In genomic region chr11:117334101-117334500, GRCm38 (mm10) we compare ENCODE assay signal across 8 mouse cellular contexts.
DNase-seq lines count a peak whose midpoint lies in the region; ATAC-seq and TF ChIP-seq lines count a peak whose summit lies in the region.

No protein-coding gene starts in this region.

- H3K36me3 ChIP-seq in heart, embryonic 11.5 days (ENCODE audit: control insufficient read depth, insufficient read depth, low read length): no peaks in the 10 kb centered on the region
- no peaks in the 10 kb centered on the region for H3K36me3 ChIP-seq in forebrain, embryonic 11.5 days (ENCODE audit: control insufficient read depth, insufficient read depth, low read length)
- 0 out of 2 replicates have a peak, but pooled peaks cover 2% of the 10 kb centered on the region for H3K36me3 ChIP-seq in limb, embryonic 14.5 days (ENCODE audit: control insufficient read depth, insufficient read depth, low read length)
- no peaks in the 10 kb centered on the region for H3K36me3 ChIP-seq in midbrain, postnatal 0 days (ENCODE audit: insufficient read depth, low read length)

- peak; percentile 8; the same call in 1 of the 2 replicates for ATAC-seq in heart, embryonic 11.5 days (replicated peaks; ENCODE audit: insufficient number of reproducible peaks, low FRiP score, low TSS enrichment)
- ATAC-seq in forebrain, embryonic 11.5 days (replicated peaks; ENCODE audit: low FRiP score): no peak
- no peak for ATAC-seq in limb, embryonic 14.5 days (ENCODE audit: low FRiP score, low read depth)
- no peak for ATAC-seq in midbrain, postnatal 0 days (ENCODE audit: low FRiP score)

- 31% methylated on average over 6 of the region's 6 CpGs for WGBS in heart, embryonic 11.5 days (ENCODE audit: insufficient replicate concordance)
- WGBS in forebrain, embryonic 11.5 days: 64% methylated on average over 6 of the region's 6 CpGs
- 42% methylated on average over 6 of the region's 6 CpGs for WGBS in limb, embryonic 14.5 days
- 55% methylated on average over 6 of the region's 6 CpGs for WGBS in midbrain, postnatal 0 days

- peak overlapping the region; percentile 91 for H3K4me2 ChIP-seq in heart, embryonic 11.5 days
- H3K4me2 ChIP-seq in forebrain, embryonic 11.5 days (ENCODE audit: low read depth, low read length, severe bottlenecking): peak overlapping the region; percentile 78; the same call in 1 of the 2 replicates
- peak overlapping the region; percentile 83 for H3K4me2 ChIP-seq in limb, embryonic 14.5 days (replicated peaks; ENCODE audit: low read depth, low read length, severe bottlenecking)
- peak overlapping the region; percentile 87 for H3K4me2 ChIP-seq in midbrain, postnatal 0 days (ENCODE audit: low read depth, low read length, poor library complexity, severe bottlenecking)

- no peaks in the 10 kb centered on the region for H3K9me3 ChIP-seq in heart, embryonic 11.5 days (replicated peaks; ENCODE audit: control insufficient read depth, low read length)
- no peaks in the 10 kb centered on the region for H3K9me3 ChIP-seq in forebrain, embryonic 11.5 days (ENCODE audit: control insufficient read depth, low read length)
- H3K9me3 ChIP-seq in limb, embryonic 14.5 days (ENCODE audit: control insufficient read depth, low read length): no peaks in the 10 kb centered on the region
- no peaks in the 10 kb centered on the region for H3K9me3 ChIP-seq in midbrain, postnatal 0 days (ENCODE audit: low read length)

- H3K4me3 ChIP-seq in heart, embryonic 11.5 days (ENCODE audit: low read depth, low read length): no peak overlapping the region
- H3K4me3 ChIP-seq in forebrain, embryonic 11.5 days (ENCODE audit: low read depth, low read length): peak overlapping the region; percentile 63; the same call in 1 of the 2 replicates
- peak overlapping the region; percentile 55; the same call in 1 of the 2 replicates for H3K4me3 ChIP-seq in limb, embryonic 14.5 days (replicated peaks; ENCODE audit: low read length)
- peak overlapping the region; percentile 66; the same call in 1 of the 2 replicates for H3K4me3 ChIP-seq in midbrain, postnatal 0 days (ENCODE audit: low read depth, low read length)

- H3K27me3 ChIP-seq in heart, embryonic 11.5 days (ENCODE audit: control insufficient read depth, insufficient read depth, low read length): no peaks in the 10 kb centered on the region
- H3K27me3 ChIP-seq in forebrain, embryonic 11.5 days (ENCODE audit: control insufficient read depth, insufficient read depth, low read length): no peaks in the 10 kb centered on the region
- no peaks in the 10 kb centered on the region for H3K27me3 ChIP-seq in limb, embryonic 14.5 days (ENCODE audit: control insufficient read depth, insufficient read depth, low read length)
- H3K27me3 ChIP-seq in midbrain, postnatal 0 days (ENCODE audit: insufficient read depth, low read length): no peaks in the 10 kb centered on the region

- H3K9ac ChIP-seq in heart, embryonic 11.5 days (ENCODE audit: low read depth, low read length): peak overlapping the region; percentile 83; the same call in 1 of the 2 replicates
- H3K9ac ChIP-seq in forebrain, embryonic 11.5 days (ENCODE audit: low read length): peak overlapping the region; percentile 95
- no peak overlapping the region for H3K9ac ChIP-seq in limb, embryonic 14.5 days (ENCODE audit: low read depth, low read length, severe bottlenecking)
- 0 out of 2 replicates have a peak overlapping the region, but pooled peaks have one; percentile 79 for H3K9ac ChIP-seq in midbrain, postnatal 0 days (replicated peaks; ENCODE audit: low read length, poor library complexity, severe bottlenecking)

- H3K27ac ChIP-seq in heart, embryonic 11.5 days (ENCODE audit: low read depth, low read length): peak overlapping the region; percentile 96
- H3K27ac ChIP-seq in forebrain, embryonic 11.5 days (ENCODE audit: low read depth, low read length): 0 out of 2 replicates have a peak overlapping the region, but pooled peaks have one; percentile 98
- 0 out of 2 replicates have a peak overlapping the region, but pooled peaks have one; percentile 86 for H3K27ac ChIP-seq in limb, embryonic 14.5 days (replicated peaks; ENCODE audit: low read depth, low read length)
- peak overlapping the region; percentile 94 for H3K27ac ChIP-seq in midbrain, postnatal 0 days (ENCODE audit: low read depth, low read length)

- peaks cover 80% of the 10 kb centered on the region for H3K4me1 ChIP-seq in heart, embryonic 11.5 days (ENCODE audit: control insufficient read depth, insufficient read depth, low read length)
- peaks cover 35% of the 10 kb centered on the region for H3K4me1 ChIP-seq in forebrain, embryonic 11.5 days (replicated peaks; ENCODE audit: control insufficient read depth, insufficient read depth, low read length)
- H3K4me1 ChIP-seq in limb, embryonic 14.5 days (ENCODE audit: control insufficient read depth, insufficient read depth, low read length): peaks cover 70% of the 10 kb centered on the region
- peaks cover 25% of the 10 kb centered on the region for H3K4me1 ChIP-seq in midbrain, postnatal 0 days (ENCODE audit: insufficient read depth, low read length)

- no peak for DNase-seq in heart, postnatal 4 days
- no peak for DNase-seq in forebrain, embryonic 11.5 days (ENCODE audit: low spot score)
- no peak for DNase-seq in limb, embryonic 14.5 days (ENCODE audit: low spot score)
- no peak for DNase-seq in midbrain, postnatal 0 days (ENCODE audit: low spot score)
- no peak for DNase-seq in layer of hippocampus, postnatal 14 days (ENCODE audit: low spot score in 2 of 2)
- no peak for DNase-seq in cerebellum, postnatal 36 days
- no peak for DNase-seq in kidney, postnatal 14 days

- TF ChIP-seq POLR2A in limb, embryonic 14.5 days (IDR thresholded peaks at IDR 0.05; ENCODE audit: borderline replicate concordance, extremely low read depth, insufficient read depth, insufficient read length): no peak

- TF ChIP-seq CTCF in midbrain, postnatal 0 days (IDR thresholded peaks at IDR 0.05): no peak
